Mouse (Mus musculus) cortical plate, adult 2 months (tissue): ENCODE results near the gene Lypla2. TPM values are rescaled to one million over a fixed set of nuclear protein-coding genes. Genes with fewer than 3 reads are reported as not detected.

Experiments
- H3K27ac ChIP-seq: fragments of 200-500 bp; 2 replicates; pipeline ENCODE4 v1.5.1; 2012; ENCODE audit warnings: low read length, control low read depth, inconsistent platforms; ENCODE audit not compliant: insufficient read depth
- H3K4me1 ChIP-seq: fragments of 200-500 bp; 2 replicates; pipeline ENCODE4 v1.6.1; 2011; ENCODE audit warnings: low read length; ENCODE audit not compliant: control insufficient read depth, insufficient read depth
- H3K4me3 ChIP-seq: fragments of 200-500 bp; 2 replicates; pipeline ENCODE4 v1.5.1; 2011; ENCODE audit warnings: mild to moderate bottlenecking, low read length, control low read depth; ENCODE audit not compliant: insufficient read depth
- CTCF ChIP-seq: fragments of 200-500 bp; IDR thresholded peaks from 2 replicates; pipeline ENCODE4 v1.5.1; 2011; ENCODE audit warnings: mild to moderate bottlenecking, control low read depth, low read length; ENCODE audit not compliant: insufficient read depth; ENCODE audit errors: extremely low read depth
- POLR2A ChIP-seq: fragments of 200-500 bp; IDR thresholded peaks from 2 replicates; pipeline ENCODE4 v1.6.1; 2011; ENCODE audit warnings: mild to moderate bottlenecking, low read length, control low read depth; ENCODE audit not compliant: insufficient read depth; ENCODE audit errors: extremely low read depth
- polyA plus RNA-seq: library from polyadenylated mRNA; depleted of rRNA; stranded (reverse); fragments of >200 nt; gene quantifications from 2 replicates; pipeline ENCODE4 v1.2.3, GENCODE M21; 2012

The Lypla2 gene
- polyA plus RNA-seq, 1 experiment = 108 TPM

GRCm38 (mm10) chr4:135972911-135973811 lies 735 bp upstream of the Lypla2 start:
- Histone ChIP-seq H3K4me1 (peaks cover 3% of the 10 kb centered on the region; the same call in 1 of the 2 replicates), H3K4me3 (peak overlapping the region; percentile 40), H3K27ac (no peak overlapping the region)
- TF ChIP-seq CTCF (no peak), POLR2A (no peak)

GRCm38 (mm10) chr4:135971805-135972555 lies 446 bp downstream of the Lypla2 start:
- H3K27ac ChIP-seq = no peak overlapping the region
- H3K4me1 ChIP-seq = peaks cover 3% of the 10 kb centered on the region; the same call in 1 of the 2 replicates
- TF ChIP-seq POLR2A = no peak
- TF ChIP-seq CTCF = no peak
- peak overlapping the region; percentile 40 for H3K4me3 ChIP-seq

- TF ChIP-seq POLR2A = no peak
- TF ChIP-seq CTCF = no peak
- Histone ChIP-seq H3K4me3 (no peak overlapping the region; the same call in 1 of the 2 replicates), H3K4me1 (peaks cover 3% of the 10 kb centered on the region; the same call in 1 of the 2 replicates), H3K27ac (no peak overlapping the region)
Measured at GRCm38 (mm10) chr4:135970585-135970984, 1.8 kb downstream of the Lypla2 start.

- no peak overlapping the region for H3K4me3 ChIP-seq
- no peak for TF ChIP-seq POLR2A
- TF ChIP-seq CTCF = no peak
- H3K4me1 ChIP-seq = peaks cover 3% of the 10 kb centered on the region; the same call in 1 of the 2 replicates
- no peak overlapping the region for H3K27ac ChIP-seq
Measured at GRCm38 (mm10) chr4:135969070-135969750, 3.2 kb downstream of the Lypla2 start.

- H3K4me3 ChIP-seq = no peak overlapping the region
- TF ChIP-seq POLR2A (no peak), CTCF (no peak)
Measured at GRCm38 (mm10) chr4:135968271-135968869, 4.1 kb downstream of the Lypla2 start.

GRCm38 (mm10) chr4:135967086-135967760 lies 5.2 kb downstream of the Lypla2 start:
- no peak overlapping the region for H3K27ac ChIP-seq
- TF ChIP-seq CTCF (no peak), POLR2A (no peak)
- H3K4me1 ChIP-seq = peaks cover 3% of the 10 kb centered on the region; the same call in 1 of the 2 replicates
- H3K4me3 ChIP-seq = no peak overlapping the region

More at GRCm38 (mm10) chr4:135968271-135968869, 4.1 kb downstream of the Lypla2 start:
- Histone ChIP-seq H3K27ac (no peak overlapping the region), H3K4me1 (peaks cover 3% of the 10 kb centered on the region; the same call in 1 of the 2 replicates)

- no peak overlapping the region for H3K27ac ChIP-seq
- peaks cover under 1% of the 10 kb centered on the region; the same call in 1 of the 2 replicates for H3K4me1 ChIP-seq
- no peak for TF ChIP-seq CTCF
- TF ChIP-seq POLR2A = no peak
- H3K4me3 ChIP-seq = no peak overlapping the region
Measured at GRCm38 (mm10) chr4:135966283-135966682, 6.1 kb downstream of the Lypla2 start.

- TF ChIP-seq POLR2A = no peak
- no peak for TF ChIP-seq CTCF
- H3K4me3 ChIP-seq = no peak overlapping the region
- H3K27ac ChIP-seq = no peak overlapping the region
- no peaks in the 10 kb centered on the region for H3K4me1 ChIP-seq
Measured at GRCm38 (mm10) chr4:135965113-135965512, 7.3 kb downstream of the Lypla2 start.
